Mouse (Mus musculus) midbrain, embryonic 16.5 days (tissue): ENCODE measurements at regions not wholly inside any gene's neighbourhood (a gene's known extent, or its start where the extent isn't known, plus 50 kb on each side); places are given as distances from the start of the nearest gene placed in this dataset.

Experiments used
- ATAC-seq: fragments of 200-750 bp; cut with Nextera tagmentation; 2 replicates; pipeline ENCODE4 v1.8.0; 2017; ENCODE audit warnings: moderate TSS enrichment
- H3K27ac ChIP-seq: fragments of 300-500 bp; sonication (generic); 2 replicates; pipeline ENCODE4 v1.5.1; 2014; ENCODE audit warnings: mild to moderate bottlenecking, low read length, mixed read lengths
- H3K27me3 ChIP-seq: fragments of 300-500 bp; sonication (generic); 2 replicates; pipeline ENCODE4 v1.6.1; 2014; ENCODE audit warnings: low read depth, low read length, mixed read lengths; ENCODE audit not compliant: control insufficient read depth, insufficient read depth
- H3K36me3 ChIP-seq: fragments of 300-500 bp; sonication (generic); 2 replicates; pipeline ENCODE4 v1.6.1; 2014; ENCODE audit warnings: mild to moderate bottlenecking, low read length, moderate library complexity, mixed read lengths; ENCODE audit not compliant: control insufficient read depth, insufficient read depth
- H3K4me1 ChIP-seq: fragments of 300-500 bp; sonication (generic); 2 replicates; pipeline ENCODE4 v1.6.1; 2014; ENCODE audit warnings: mild to moderate bottlenecking, low read length, mixed read lengths; ENCODE audit not compliant: control insufficient read depth, insufficient read depth
- H3K4me2 ChIP-seq: fragments of 300-500 bp; sonication (generic); 2 replicates; pipeline ENCODE4 v1.6.1; 2014; ENCODE audit warnings: mild to moderate bottlenecking, low read length, mixed read lengths
- H3K4me3 ChIP-seq: fragments of 300-500 bp; sonication (generic); 2 replicates; pipeline ENCODE4 v1.5.1; 2014; ENCODE audit warnings: low read depth, mild to moderate bottlenecking, low read length, moderate library complexity, mixed read lengths
- H3K9ac ChIP-seq: fragments of 300-500 bp; sonication (generic); 2 replicates; pipeline ENCODE4 v1.6.1; 2014; ENCODE audit warnings: low read depth, low read length, mixed read lengths
- H3K9me3 ChIP-seq: fragments of 300-500 bp; sonication (generic); replicated peaks from 2 replicates; pipeline ENCODE4 v1.6.1; 2014; ENCODE audit warnings: mild to moderate bottlenecking, low read length, mixed read lengths; ENCODE audit not compliant: control insufficient read depth, poor library complexity, severe bottlenecking
- WGBS: fragments of 180-500 bp; shearing (Covaris S2); extraction: QIAGEN DNeasy Blood & Tissue Kit; methylation state at CpG from one replicate; pipeline ENCODE4 v1.1.7; 2014; 5-methylcytosine and 5-hydroxymethylcytosine counted together

DNA sequence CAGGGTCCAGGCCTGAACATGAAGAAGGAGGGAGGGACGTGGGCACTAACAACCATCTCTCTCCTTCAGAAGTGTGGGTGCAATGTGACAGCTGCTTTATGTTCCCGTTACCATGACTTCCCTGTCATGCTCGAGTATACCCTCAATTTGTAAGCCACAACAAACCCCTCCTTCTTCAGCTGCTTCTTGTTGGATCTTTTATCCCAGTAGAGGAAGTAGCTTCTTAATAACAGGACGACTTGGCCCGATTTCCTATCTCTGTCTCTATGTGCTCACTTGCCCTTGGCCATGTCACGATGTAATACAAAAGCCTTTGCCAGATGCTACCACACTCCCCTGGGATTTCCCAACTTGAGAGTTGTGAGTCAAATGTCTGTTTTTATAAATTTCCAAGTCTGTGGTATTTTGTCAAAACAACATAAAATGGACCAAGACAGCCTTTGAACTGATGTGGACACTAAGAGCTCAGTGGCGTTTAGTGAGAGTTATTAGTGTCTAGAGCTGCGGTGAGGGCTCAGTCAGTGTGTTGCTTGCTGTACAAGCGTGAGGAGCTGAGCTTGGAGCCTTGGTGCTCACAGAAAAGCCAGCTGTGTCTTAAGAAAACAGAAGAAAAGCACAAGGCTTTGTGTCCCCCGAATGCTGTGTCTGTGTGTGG lies 138.8 kb upstream of the Ddhd1 start:
- Histone ChIP-seq H3K4me2 (no peak overlapping the region), H3K9ac (no peak overlapping the region), H3K4me1 (no peaks in the 10 kb centered on the region), H3K9me3 (peaks cover 6% of the 10 kb centered on the region; the same call in 1 of the 2 replicates), H3K36me3 (no peaks in the 10 kb centered on the region), H3K27me3 (no peaks in the 10 kb centered on the region), H3K27ac (no peak overlapping the region), H3K4me3 (no peak overlapping the region)
- no peak for ATAC-seq
- 80% methylated on average over 10 of the region's 10 CpGs for WGBS

- H3K9ac ChIP-seq: no peak overlapping the region
- no peak overlapping the region for H3K4me3 ChIP-seq
- no peak overlapping the region for H3K4me2 ChIP-seq
- WGBS: 92% methylated on average over 4 of the region's 4 CpGs
- no peaks in the 10 kb centered on the region for H3K36me3 ChIP-seq
- H3K9me3 ChIP-seq: peaks cover 6% of the 10 kb centered on the region; the same call in 1 of the 2 replicates
- H3K27me3 ChIP-seq: no peaks in the 10 kb centered on the region
- H3K4me1 ChIP-seq: no peaks in the 10 kb centered on the region
- no peak overlapping the region for H3K27ac ChIP-seq
- no peak for ATAC-seq
These were observed 139.4 kb upstream of the Ddhd1 start for GRCm38 (mm10) chr14:45797320-45797696.

- H3K4me1 ChIP-seq: no peaks in the 10 kb centered on the region
- no peak overlapping the region for H3K27ac ChIP-seq
These were observed 141.3 kb upstream of the Ddhd1 start for GRCm38 (mm10) chr14:45799286-45799685.

GRCm38 (mm10) chr14:45805950-45806349 lies 148.0 kb upstream of the Ddhd1 start:
- WGBS: 84% methylated on average over 3 of the region's 3 CpGs
- no peaks in the 10 kb centered on the region for H3K27me3 ChIP-seq
- no peak overlapping the region for H3K27ac ChIP-seq
- H3K9ac ChIP-seq: no peak overlapping the region
- no peak for ATAC-seq
- H3K4me3 ChIP-seq: no peak overlapping the region
- H3K9me3 ChIP-seq: no peaks in the 10 kb centered on the region
- H3K4me2 ChIP-seq: no peak overlapping the region
- no peaks in the 10 kb centered on the region for H3K36me3 ChIP-seq
- H3K4me1 ChIP-seq: no peaks in the 10 kb centered on the region

More at GRCm38 (mm10) chr14:45799286-45799685, 141.3 kb upstream of the Ddhd1 start:
- no peaks in the 10 kb centered on the region for H3K36me3 ChIP-seq
- WGBS: 80% methylated on average over 2 of the region's 2 CpGs
- H3K9me3 ChIP-seq: peaks cover 6% of the 10 kb centered on the region; the same call in 1 of the 2 replicates
- H3K9ac ChIP-seq: no peak overlapping the region
- ATAC-seq: no peak
- no peak overlapping the region for H3K4me3 ChIP-seq
- H3K4me2 ChIP-seq: no peak overlapping the region
- H3K27me3 ChIP-seq: no peaks in the 10 kb centered on the region

DNA sequence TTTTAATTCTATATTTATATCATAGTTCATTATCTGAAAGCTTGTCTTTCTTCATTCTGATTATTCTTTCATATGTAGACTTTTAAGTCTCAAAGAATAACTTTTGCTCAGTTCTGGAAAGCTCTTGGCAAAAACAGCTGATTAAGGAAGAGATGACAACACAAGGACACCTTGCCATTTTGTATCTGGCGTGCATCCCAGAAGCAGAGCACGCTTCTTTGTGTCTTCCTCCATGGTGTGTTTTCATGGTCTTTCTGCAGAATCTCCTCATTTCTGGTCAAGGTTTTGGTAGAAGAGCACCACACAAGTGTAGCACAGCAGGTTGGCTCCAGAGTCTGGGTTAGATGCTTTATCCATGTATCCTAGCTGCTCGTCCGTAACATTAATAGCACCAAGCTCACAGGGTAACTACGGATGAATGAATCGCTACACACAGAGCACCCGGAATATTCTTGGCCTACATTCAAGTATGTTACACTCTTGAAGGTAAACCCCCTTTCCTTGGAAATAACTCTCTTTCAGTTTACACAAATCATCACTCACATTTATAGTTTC lies 148.9 kb upstream of the Ddhd1 start:
- no peaks in the 10 kb centered on the region for H3K27me3 ChIP-seq
- no peak overlapping the region for H3K4me2 ChIP-seq
- no peak overlapping the region for H3K4me3 ChIP-seq
- WGBS: 89% methylated on average over 7 of the region's 7 CpGs
- no peak overlapping the region for H3K9ac ChIP-seq
- H3K27ac ChIP-seq: no peak overlapping the region
- H3K9me3 ChIP-seq: no peaks in the 10 kb centered on the region
- ATAC-seq: no peak
- no peaks in the 10 kb centered on the region for H3K4me1 ChIP-seq
- no peaks in the 10 kb centered on the region for H3K36me3 ChIP-seq

DNA sequence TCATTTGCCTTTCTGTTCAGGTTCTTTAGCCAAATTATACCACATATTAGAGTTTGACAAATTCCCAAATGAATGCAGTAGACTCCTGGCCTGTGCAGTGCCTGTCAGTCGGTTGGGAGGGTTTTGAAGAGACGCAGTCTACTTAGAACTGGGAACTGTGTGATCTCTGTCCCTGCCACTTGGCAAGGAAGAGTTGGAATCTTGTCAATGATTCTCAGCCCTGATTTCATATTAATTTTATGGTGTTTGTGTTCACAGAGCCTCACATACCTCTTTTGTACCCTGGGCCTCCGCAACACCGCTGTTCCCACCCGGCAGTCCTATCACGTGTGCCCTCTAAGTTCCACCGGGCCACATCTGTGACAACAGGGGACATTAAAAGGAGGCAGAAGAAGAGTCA lies 149.8 kb upstream of the Ddhd1 start:
- Histone ChIP-seq H3K4me2 (no peak overlapping the region), H3K36me3 (no peaks in the 10 kb centered on the region), H3K27me3 (no peaks in the 10 kb centered on the region), H3K27ac (no peak overlapping the region), H3K9me3 (no peaks in the 10 kb centered on the region), H3K4me1 (no peaks in the 10 kb centered on the region), H3K4me3 (no peak overlapping the region), H3K9ac (no peak overlapping the region)
- ATAC-seq: no peak
- WGBS: 91% methylated on average over 7 of the region's 7 CpGs

GRCm38 (mm10) chr14:45809491-45809890 lies 151.5 kb upstream of the Ddhd1 start:
- no peak overlapping the region for H3K27ac ChIP-seq
- H3K4me1 ChIP-seq: no peaks in the 10 kb centered on the region
- H3K4me3 ChIP-seq: no peak overlapping the region
- ATAC-seq: no peak
- H3K9me3 ChIP-seq: no peaks in the 10 kb centered on the region
- WGBS: 83% methylated on average over 7 of the region's 7 CpGs
- H3K4me2 ChIP-seq: no peak overlapping the region
- no peaks in the 10 kb centered on the region for H3K36me3 ChIP-seq
- H3K9ac ChIP-seq: no peak overlapping the region
- H3K27me3 ChIP-seq: no peaks in the 10 kb centered on the region

GRCm38 (mm10) chr14:45810101-45810500 lies 152.2 kb upstream of the Ddhd1 start:
- Histone ChIP-seq H3K27me3 (no peaks in the 10 kb centered on the region), H3K4me3 (no peak overlapping the region), H3K27ac (no peak overlapping the region), H3K9me3 (no peaks in the 10 kb centered on the region), H3K9ac (no peak overlapping the region), H3K4me2 (no peak overlapping the region), H3K36me3 (no peaks in the 10 kb centered on the region), H3K4me1 (no peaks in the 10 kb centered on the region)
- WGBS: 78% methylated on average over 4 of the region's 4 CpGs
- ATAC-seq: no peak

DNA sequence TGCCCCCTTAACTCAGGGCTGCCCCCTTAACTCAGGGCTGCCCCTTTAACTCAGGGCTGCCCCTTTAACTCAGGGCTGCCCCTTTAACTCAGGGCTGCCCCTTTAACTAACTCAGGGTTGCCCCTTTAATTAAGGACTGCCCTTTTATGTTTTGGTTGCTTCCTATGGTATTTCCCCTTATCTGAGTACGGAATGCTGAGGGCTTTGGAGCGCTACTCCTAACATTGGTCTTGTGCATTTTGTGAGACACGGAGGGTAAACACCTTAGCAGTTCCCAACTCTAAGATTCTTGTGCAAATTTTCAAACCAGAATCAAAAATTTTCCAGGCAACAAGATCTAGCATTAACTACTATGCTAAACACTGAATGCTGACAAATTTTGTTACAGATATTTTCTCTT lies 152.7 kb upstream of the Ddhd1 start:
- no peak for ATAC-seq
- Histone ChIP-seq H3K9ac (no peak overlapping the region), H3K36me3 (no peaks in the 10 kb centered on the region), H3K27ac (no peak overlapping the region), H3K9me3 (no peaks in the 10 kb centered on the region), H3K4me2 (no peak overlapping the region), H3K27me3 (no peaks in the 10 kb centered on the region), H3K4me3 (no peak overlapping the region), H3K4me1 (no peaks in the 10 kb centered on the region)
- 78% methylated on average over 3 of the region's 3 CpGs for WGBS
